Mouse (Mus musculus): Measurements from ENCODE around the gene Ptch1. TPM values are rescaled to one million over a fixed set of nuclear protein-coding genes. Genes with fewer than 3 reads are reported as not detected.

The Ptch1 gene
- polyA plus RNA-seq, 1 experiment from 2014 or later = 24.9 TPM

- H3K27me3 ChIP-seq = no peaks in the 10 kb centered on the region
- WGBS = 2% methylated on average over 7 of the region's 7 CpGs
- peaks cover 41% of the 10 kb centered on the region for H3K4me1 ChIP-seq
- H3K4me2 ChIP-seq (replicated peaks) = peak overlapping the region; percentile 95
- peak overlapping the region; percentile 98 for H3K4me3 ChIP-seq
- no peak for ATAC-seq (ENCODE audit: insufficient number of reproducible peaks, insufficient read depth, low FRiP score, low TSS enrichment)
- peak overlapping the region; percentile 100 for H3K9ac ChIP-seq
- H3K9me3 ChIP-seq = no peaks in the 10 kb centered on the region
- peak overlapping the region; percentile 100 for H3K27ac ChIP-seq
- no peaks in the 10 kb centered on the region for H3K36me3 ChIP-seq
Measured at GRCm38 (mm10) chr13:63562141-63562971, 11.0 kb downstream of the Ptch1 start.

- Histone ChIP-seq H3K4me3 (peak overlapping the region; percentile 15; the same call in 1 of the 2 replicates), H3K4me1 (peaks cover 77% of the 10 kb centered on the region), H3K4me2 (replicated peaks) (peak overlapping the region; percentile 26), H3K27me3 (no peaks in the 10 kb centered on the region), H3K9ac (no peak overlapping the region), H3K36me3 (no peaks in the 10 kb centered on the region), H3K9me3 (no peaks in the 10 kb centered on the region), H3K27ac (0 out of 2 replicates have a peak overlapping the region, but pooled peaks have one; percentile 46)
- 15% methylated on average over 8 of the region's 8 CpGs for WGBS
- ATAC-seq (ENCODE audit: insufficient number of reproducible peaks, insufficient read depth, low FRiP score, low TSS enrichment) = no peak; the same call in 1 of the 2 replicates
Measured at GRCm38 (mm10) chr13:63558297-63558890, 15.0 kb downstream of the Ptch1 start.

GRCm38 (mm10) chr13:63556431-63556830, 17.0 kb downstream of the Ptch1 start:
- Histone ChIP-seq H3K36me3 (no peaks in the 10 kb centered on the region), H3K9me3 (no peaks in the 10 kb centered on the region), H3K27ac (peak overlapping the region; percentile 8; the same call in 1 of the 2 replicates), H3K4me1 (peaks cover 87% of the 10 kb centered on the region), H3K4me3 (no peak overlapping the region), H3K4me2 (replicated peaks) (peak overlapping the region; percentile 19), H3K9ac (no peak overlapping the region), H3K27me3 (no peaks in the 10 kb centered on the region)
- no peak for ATAC-seq (ENCODE audit: insufficient number of reproducible peaks, insufficient read depth, low FRiP score, low TSS enrichment)
- WGBS = 22% methylated on average over 1 of the region's 1 CpGs

GRCm38 (mm10) chr13:63555885-63556284, 17.5 kb downstream of the Ptch1 start:
- Histone ChIP-seq H3K36me3 (peaks cover under 1% of the 10 kb centered on the region; the same call in 1 of the 2 replicates), H3K9ac (no peak overlapping the region), H3K4me3 (no peak overlapping the region), H3K27me3 (no peaks in the 10 kb centered on the region), H3K27ac (no peak overlapping the region), H3K4me1 (peaks cover 88% of the 10 kb centered on the region), H3K9me3 (no peaks in the 10 kb centered on the region), H3K4me2 (replicated peaks) (peak overlapping the region; percentile 19)
- 26% methylated on average over 5 of the region's 5 CpGs for WGBS
- ATAC-seq (ENCODE audit: insufficient number of reproducible peaks, insufficient read depth, low FRiP score, low TSS enrichment) = no peak

GRCm38 (mm10) chr13:63554569-63554968, 18.8 kb downstream of the Ptch1 start:
- no peak for ATAC-seq (ENCODE audit: insufficient number of reproducible peaks, insufficient read depth, low FRiP score, low TSS enrichment)

GRCm38 (mm10) chr13:63553436-63553835, 20.0 kb downstream of the Ptch1 start:
- H3K4me2 ChIP-seq (replicated peaks) = no peak overlapping the region
- H3K9me3 ChIP-seq = no peaks in the 10 kb centered on the region
- ATAC-seq (ENCODE audit: insufficient number of reproducible peaks, insufficient read depth, low FRiP score, low TSS enrichment) = no peak
- peaks cover 5% of the 10 kb centered on the region; the same call in 1 of the 2 replicates for H3K36me3 ChIP-seq
- 64% methylated on average over 5 of the region's 5 CpGs for WGBS
- H3K4me3 ChIP-seq = no peak overlapping the region
- H3K4me1 ChIP-seq = peaks cover 89% of the 10 kb centered on the region
- no peaks in the 10 kb centered on the region for H3K27me3 ChIP-seq
- H3K9ac ChIP-seq = no peak overlapping the region
- H3K27ac ChIP-seq = no peak overlapping the region

More at GRCm38 (mm10) chr13:63554569-63554968, 18.8 kb downstream of the Ptch1 start:
- WGBS = 42% methylated on average over 11 of the region's 11 CpGs
- Histone ChIP-seq H3K9ac (no peak overlapping the region), H3K27ac (no peak overlapping the region), H3K27me3 (no peaks in the 10 kb centered on the region), H3K9me3 (no peaks in the 10 kb centered on the region), H3K4me2 (replicated peaks) (peak overlapping the region; percentile 14), H3K36me3 (peaks cover 5% of the 10 kb centered on the region; the same call in 1 of the 2 replicates), H3K4me1 (peaks cover 92% of the 10 kb centered on the region), H3K4me3 (no peak overlapping the region)

- peak; percentile 32; the same call in 1 of the 2 replicates for ATAC-seq (ENCODE audit: insufficient number of reproducible peaks, insufficient read depth, low FRiP score, low TSS enrichment)
- 65% methylated on average over 10 of the region's 10 CpGs for WGBS
- Histone ChIP-seq H3K36me3 (peaks cover 10% of the 10 kb centered on the region), H3K27ac (peak overlapping the region; percentile 41; the same call in 1 of the 2 replicates), H3K9me3 (no peaks in the 10 kb centered on the region), H3K9ac (no peak overlapping the region), H3K4me1 (peaks cover 81% of the 10 kb centered on the region), H3K4me3 (0 out of 2 replicates have a peak overlapping the region, but pooled peaks have one; percentile 2), H3K4me2 (replicated peaks) (peak overlapping the region; percentile 26; the same call in 1 of the 2 replicates), H3K27me3 (no peaks in the 10 kb centered on the region)
Measured at GRCm38 (mm10) chr13:63552291-63552932, 21.0 kb downstream of the Ptch1 start.

GRCm38 (mm10) chr13:63551552-63552290, 21.7 kb downstream of the Ptch1 start:
- 0 out of 2 replicates have a peak overlapping the region, but pooled peaks have one; percentile 24 for H3K27ac ChIP-seq
- WGBS = 56% methylated on average over 10 of the region's 10 CpGs

GRCm38 (mm10) chr13:63550367-63550766, 23.0 kb downstream of the Ptch1 start:
- H3K27ac ChIP-seq = no peak overlapping the region
- no peak for ATAC-seq (ENCODE audit: insufficient number of reproducible peaks, insufficient read depth, low FRiP score, low TSS enrichment)
- no peak overlapping the region for H3K4me3 ChIP-seq
- no peaks in the 10 kb centered on the region for H3K27me3 ChIP-seq
- H3K4me1 ChIP-seq = peaks cover 61% of the 10 kb centered on the region
- no peak overlapping the region for H3K9ac ChIP-seq
- H3K4me2 ChIP-seq (replicated peaks) = no peak overlapping the region
- no peaks in the 10 kb centered on the region for H3K9me3 ChIP-seq
- WGBS = 79% methylated on average over 5 of the region's 5 CpGs
- peaks cover 10% of the 10 kb centered on the region for H3K36me3 ChIP-seq

More at GRCm38 (mm10) chr13:63551552-63552290, 21.7 kb downstream of the Ptch1 start:
- H3K36me3 ChIP-seq = peaks cover 10% of the 10 kb centered on the region
- H3K4me1 ChIP-seq = peaks cover 74% of the 10 kb centered on the region
- H3K27me3 ChIP-seq = no peaks in the 10 kb centered on the region
- H3K9ac ChIP-seq = no peak overlapping the region
- H3K9me3 ChIP-seq = no peaks in the 10 kb centered on the region
- no peak for ATAC-seq (ENCODE audit: insufficient number of reproducible peaks, insufficient read depth, low FRiP score, low TSS enrichment)
- peak overlapping the region; percentile 26; the same call in 1 of the 2 replicates for H3K4me2 ChIP-seq (replicated peaks)
- no peak overlapping the region for H3K4me3 ChIP-seq

- ATAC-seq (ENCODE audit: insufficient number of reproducible peaks, insufficient read depth, low FRiP score, low TSS enrichment) = no peak
Measured at GRCm38 (mm10) chr13:63549210-63549609, 24.2 kb downstream of the Ptch1 start.

GRCm38 (mm10) chr13:63548571-63548970, 24.8 kb downstream of the Ptch1 start:
- Histone ChIP-seq H3K4me2 (replicated peaks) (no peak overlapping the region), H3K27ac (no peak overlapping the region), H3K4me3 (no peak overlapping the region), H3K9me3 (no peaks in the 10 kb centered on the region), H3K9ac (no peak overlapping the region), H3K4me1 (peaks cover 55% of the 10 kb centered on the region), H3K27me3 (no peaks in the 10 kb centered on the region), H3K36me3 (peaks cover 13% of the 10 kb centered on the region)
- 81% methylated on average over 4 of the region's 4 CpGs for WGBS
- ATAC-seq (ENCODE audit: insufficient number of reproducible peaks, insufficient read depth, low FRiP score, low TSS enrichment) = no peak

More at GRCm38 (mm10) chr13:63549210-63549609, 24.2 kb downstream of the Ptch1 start:
- Histone ChIP-seq H3K9me3 (no peaks in the 10 kb centered on the region), H3K27me3 (no peaks in the 10 kb centered on the region), H3K4me3 (no peak overlapping the region), H3K9ac (no peak overlapping the region), H3K27ac (0 out of 2 replicates have a peak overlapping the region, but pooled peaks have one; percentile 9), H3K4me1 (peaks cover 53% of the 10 kb centered on the region), H3K36me3 (peaks cover 12% of the 10 kb centered on the region), H3K4me2 (replicated peaks) (no peak overlapping the region)
- 61% methylated on average over 5 of the region's 5 CpGs for WGBS

Measured in embryonic facial prominence, embryonic 12.5 days (tissue).